Mouse (Mus musculus) spleen, postnatal 10 days (tissue): ENCODE results near the gene Stk10.

Source experiments
- DNase-seq, 2 experiments: peaks; one replicate each; pipeline ENCODE4 v3.0.0; 2021 to 2022; ENCODE audit warnings: low spot score in 2 of 2

The Stk10 gene

DNA sequence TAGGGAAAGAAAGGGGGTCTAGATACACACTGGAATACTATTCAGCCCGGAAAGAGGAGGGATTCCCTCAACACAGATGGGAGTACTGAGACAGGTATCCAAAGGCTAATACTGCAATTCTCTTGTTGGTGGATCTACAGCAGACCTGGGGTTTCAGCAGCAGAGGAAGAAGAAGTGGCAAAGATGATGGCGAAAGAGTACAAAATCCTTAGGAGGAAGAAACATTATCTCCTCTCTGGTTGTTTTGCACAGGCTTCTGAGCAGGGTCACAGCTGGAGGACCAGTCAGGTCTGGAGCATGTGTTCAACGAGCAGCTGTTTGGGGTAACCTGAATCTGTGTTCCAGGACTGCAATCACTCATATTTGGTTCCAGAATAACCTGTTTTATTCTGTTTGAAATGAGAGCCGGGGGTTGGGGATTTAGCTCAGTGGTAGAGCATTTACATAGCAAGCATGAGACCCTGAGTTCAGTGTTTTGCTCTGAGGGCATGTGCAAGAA is 96.7 kb downstream of the Stk10 start:
- no peak for DNase-seq

DNA sequence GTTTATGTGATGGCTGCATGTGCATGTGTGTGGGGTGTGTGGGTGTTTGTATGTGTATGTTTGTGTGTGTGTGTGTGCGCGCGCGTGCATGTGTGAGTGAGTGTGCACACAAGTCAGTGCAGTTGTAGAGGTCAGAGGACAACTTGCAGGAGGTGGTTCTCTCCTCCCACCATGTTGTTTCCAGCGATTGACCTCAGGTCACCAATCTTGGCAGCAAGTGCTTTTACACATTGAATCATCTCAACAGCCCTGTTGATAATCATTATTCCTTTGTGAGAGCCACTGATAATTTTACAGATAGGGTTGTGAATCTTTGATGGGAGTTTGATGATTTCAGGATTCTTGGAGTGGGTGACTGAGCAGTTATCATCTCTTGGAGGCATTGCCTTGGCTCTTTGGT is 99.6 kb downstream of the Stk10 start:
- DNase-seq: no peak

DNA sequence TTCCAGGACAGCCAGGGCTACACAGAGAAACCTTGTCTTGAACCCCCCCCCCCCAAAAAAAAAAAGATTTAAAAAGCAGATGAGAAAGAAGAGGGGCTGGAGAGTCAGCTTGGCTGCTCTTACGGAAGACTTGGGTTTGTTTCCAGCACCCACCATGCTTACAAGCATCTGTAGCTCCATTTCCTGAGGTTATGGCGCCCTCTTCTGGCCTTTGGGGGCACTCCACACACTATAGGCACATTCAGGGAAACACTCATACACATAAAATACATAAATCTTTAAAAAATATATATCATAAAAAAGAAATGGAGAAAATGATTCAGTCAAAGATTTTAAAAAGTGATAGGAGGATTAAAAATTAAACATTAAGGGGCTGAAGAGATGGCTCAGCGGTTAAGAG is 100.4 kb downstream of the Stk10 start:
- peak in 1 of 2 experiments; percentile 40 for DNase-seq

DNA sequence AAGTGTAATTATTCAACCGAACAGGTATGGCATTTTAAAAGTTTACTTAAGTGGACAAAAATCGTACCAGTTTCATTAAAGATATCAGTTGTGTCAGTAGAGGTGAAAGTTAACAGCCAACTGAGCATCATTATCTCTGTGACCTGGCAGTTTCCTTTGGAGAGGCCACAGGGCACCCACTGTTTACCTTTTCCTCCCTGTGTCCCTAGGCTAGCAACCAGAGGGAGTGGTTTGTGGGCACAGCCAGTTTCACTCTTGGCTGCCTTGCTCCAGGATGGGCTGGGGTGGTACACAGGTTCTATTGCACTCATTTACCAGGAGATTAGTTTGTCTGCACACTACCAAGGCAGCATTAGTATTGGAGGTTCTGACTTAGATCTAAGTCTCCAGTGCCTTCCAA is 101.0 kb downstream of the Stk10 start:
- no peak for DNase-seq

DNA sequence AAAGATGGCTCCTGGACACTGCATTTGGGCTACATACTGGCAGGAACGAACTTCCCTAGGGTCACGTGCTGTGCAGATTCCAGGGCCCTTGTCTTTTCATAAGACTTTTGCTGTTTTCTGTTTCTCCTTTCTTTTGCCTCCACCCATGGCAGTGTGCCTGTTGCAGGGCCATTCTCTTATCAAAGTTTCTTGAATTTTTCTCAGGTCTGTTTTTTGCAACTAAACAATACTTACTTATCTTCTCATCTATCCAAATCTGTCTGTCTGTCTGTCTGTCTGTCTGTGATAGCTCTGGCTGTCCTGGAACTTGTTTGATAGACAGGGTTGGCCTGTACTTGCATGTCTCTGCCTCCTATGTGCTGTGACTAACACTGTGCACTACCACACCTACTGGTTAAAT is 101.7 kb downstream of the Stk10 start:
- DNase-seq: no peak

DNA sequence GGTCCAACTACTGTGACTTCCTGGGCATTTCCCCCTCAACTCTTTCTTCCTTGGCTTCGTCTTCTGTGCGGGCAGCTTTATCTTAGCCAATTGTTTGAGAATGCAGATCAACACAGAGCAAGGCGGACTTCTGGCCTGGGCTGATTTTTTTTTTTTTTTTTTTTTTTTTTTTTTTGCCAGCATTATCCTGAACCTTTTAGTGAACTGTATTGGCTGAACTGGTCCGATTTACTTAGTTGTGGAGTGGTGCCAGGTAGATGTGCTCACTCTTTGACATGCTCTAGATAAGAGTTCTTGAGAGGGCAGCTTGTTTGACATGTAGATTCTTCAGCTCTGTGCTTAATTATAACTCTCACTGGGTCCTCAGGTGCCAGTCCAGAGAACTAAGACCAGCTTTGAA is 103.2 kb downstream of the Stk10 start:
- no peak for DNase-seq

DNA sequence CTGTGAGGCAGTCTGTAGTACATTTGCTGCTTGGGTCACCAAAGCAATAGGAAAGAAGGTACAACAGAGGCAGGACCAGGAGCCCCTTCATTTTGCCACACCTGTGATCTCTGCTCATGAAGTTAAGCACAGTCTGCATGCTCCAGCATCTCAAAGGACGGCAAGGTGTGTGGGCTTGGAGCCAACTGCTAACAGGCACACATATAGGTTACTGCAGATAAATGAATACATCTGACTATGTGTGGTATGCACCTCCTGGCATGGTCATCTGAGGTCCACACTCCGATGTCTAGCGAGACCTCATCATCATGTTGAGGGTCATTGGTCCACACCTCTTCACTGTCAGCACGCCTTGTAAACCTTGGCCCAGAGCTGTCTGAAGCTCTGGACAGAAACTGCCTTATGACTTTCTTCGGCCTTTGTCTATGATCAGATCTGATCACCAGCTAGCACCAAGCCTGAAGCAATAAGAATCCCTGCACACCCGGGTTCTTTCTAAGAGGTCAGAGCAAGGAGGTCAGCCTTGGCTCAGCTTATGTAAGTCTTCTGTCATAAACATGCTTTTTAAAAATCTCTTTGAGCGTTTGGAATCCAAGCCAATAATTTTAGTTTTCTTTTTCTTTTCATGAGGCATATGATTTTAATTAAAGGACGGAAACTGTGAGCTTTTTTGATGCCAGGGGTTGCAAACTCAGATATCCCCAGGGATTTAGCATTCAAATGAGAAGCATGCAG is 105.6 kb downstream of the Stk10 start:
- no peak for DNase-seq

DNA sequence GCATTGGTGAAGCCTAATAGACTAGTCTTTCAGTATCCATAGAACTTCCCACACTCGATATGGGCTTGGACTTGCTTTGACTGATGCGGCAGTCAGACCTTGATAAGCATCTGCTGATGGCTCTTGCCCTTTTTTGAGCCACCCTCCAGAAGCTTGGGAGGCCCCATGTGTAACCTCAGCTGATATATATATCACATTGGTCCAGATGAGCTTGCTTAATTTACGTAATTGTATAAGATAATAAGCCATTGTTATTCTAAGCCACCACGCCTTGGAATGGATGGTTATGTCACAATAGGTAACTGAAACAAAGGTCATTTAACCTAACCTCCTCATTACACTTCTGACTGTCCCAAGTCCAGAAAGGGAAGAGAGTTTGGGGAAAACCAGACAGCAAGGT is 107.5 kb downstream of the Stk10 start:
- no peak for DNase-seq

DNA sequence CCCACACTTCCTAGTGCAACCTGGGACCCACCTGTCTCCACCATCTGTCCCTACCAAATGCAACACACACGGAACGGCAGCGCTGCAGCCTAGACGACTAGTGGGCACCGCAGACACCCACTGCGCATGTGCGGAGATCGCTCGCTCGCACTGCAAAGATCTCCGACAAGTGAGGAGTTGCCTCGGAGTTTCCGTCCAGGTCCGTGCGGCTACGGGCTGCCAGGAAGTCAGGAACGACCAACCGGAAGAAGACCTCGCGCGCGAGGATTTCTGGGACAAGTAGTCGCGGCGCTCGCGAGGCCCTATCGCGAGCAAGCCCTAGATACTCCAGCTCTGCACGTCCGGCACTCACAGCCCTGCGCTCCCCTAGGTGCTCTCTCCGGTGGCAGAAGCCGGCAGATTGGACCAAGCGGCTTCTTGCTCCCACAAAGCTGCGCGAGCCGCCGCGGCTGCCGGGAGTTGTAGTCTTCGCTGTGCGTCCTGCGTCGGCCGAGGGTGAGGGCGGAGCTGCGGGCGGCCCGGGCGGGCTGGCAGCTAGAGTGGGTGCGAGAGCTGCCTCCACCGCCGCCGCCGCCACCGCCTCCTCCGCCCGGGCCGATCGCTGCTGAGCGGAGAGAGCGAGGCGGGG is 109.3 kb downstream of the Stk10 start, which contains the start of gene Fbxw11:
Gene Fbxw11 (plus strand): TSS at position 476 of the 628 bp plus-strand sequence.
- DNase-seq: peak; percentile 92 to 96

DNA sequence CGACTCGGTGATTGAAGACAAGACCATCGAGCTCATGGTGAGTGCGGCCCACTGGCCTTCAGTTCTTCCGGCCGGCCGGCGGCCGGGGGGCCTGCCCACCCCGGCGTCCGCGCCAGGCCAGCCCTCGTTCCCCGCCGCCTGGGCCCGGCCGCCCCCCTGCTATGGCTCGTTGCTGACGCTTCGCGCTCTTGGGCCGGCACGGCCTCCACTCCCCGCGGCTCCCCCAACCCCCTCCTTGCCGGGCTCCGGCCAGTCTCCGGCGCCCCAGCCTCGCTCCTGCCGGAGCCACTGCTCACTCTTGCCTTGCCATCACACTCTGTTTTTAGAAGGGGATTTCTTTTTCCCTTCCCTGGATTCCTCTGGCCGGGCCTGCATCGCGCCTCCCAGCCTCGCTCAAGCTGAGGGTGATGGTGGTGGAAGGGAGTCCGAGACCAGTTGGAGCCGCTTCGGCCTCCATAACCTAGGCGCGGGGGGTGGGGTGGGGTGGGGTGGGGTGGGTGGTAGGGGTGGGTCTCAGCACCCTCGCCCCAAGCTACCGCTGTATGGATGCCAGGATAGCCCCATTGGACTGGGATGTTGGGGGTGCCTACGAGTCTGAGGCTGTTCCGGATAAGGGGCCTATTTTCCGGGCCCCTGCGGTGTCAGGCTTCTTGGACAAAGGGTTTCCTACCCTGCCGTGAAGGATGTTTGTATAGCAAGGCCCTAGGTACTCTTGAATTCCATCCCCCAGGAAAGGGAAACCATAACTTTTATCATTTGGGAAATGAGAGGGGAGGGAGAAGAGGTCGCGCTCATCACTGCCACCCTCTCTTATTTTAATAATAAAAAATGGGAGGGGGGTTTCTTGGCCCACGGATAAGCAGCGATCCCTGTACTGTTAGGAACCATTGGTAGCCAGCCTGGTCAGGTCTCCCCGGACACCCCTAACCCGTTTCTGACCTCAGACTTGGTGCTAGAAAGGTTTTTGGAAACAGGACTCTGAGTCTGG is 110.1 kb downstream of the Stk10 start:
- DNase-seq: peak; percentile 69 to 72

DNA sequence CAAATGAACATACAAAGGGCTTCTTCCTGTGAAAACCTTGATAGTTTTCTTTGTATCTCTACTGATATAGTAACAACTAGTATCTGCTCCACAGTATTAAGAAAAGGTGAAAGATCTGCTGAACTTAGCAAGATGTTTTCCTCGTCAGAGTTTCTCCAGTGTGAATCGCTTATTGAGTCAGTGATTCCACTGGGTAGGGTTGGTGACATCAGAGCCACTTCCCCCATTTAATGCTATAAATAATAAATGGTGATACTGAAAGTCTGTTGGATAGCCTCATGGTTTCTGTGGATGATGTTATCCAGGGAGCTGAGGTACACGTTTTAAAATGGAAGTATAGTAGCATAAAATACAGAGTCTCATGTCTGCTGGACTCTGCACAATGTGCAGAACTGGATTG is 110.9 kb downstream of the Stk10 start:
- no peak for DNase-seq

DNA sequence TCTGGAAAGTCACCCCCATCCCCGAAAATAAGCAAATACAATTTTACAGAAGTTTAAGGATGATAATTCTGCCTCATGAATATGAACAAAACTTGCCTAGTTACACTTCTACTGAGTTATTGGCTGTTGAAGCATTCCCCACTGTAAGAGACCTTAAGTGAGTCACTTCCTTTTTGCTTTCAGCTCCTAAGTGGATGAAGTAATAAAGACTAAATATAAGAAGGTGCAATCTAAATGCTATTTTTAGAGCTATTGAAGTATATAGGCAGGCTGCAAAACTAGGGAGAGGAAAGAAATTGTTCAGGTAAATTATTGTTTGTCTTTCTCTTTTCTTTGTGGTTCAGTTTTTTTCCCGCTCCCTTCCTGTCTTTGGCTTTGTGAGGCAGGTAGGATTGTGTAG is 114.2 kb downstream of the Stk10 start:
- DNase-seq: no peak

DNA sequence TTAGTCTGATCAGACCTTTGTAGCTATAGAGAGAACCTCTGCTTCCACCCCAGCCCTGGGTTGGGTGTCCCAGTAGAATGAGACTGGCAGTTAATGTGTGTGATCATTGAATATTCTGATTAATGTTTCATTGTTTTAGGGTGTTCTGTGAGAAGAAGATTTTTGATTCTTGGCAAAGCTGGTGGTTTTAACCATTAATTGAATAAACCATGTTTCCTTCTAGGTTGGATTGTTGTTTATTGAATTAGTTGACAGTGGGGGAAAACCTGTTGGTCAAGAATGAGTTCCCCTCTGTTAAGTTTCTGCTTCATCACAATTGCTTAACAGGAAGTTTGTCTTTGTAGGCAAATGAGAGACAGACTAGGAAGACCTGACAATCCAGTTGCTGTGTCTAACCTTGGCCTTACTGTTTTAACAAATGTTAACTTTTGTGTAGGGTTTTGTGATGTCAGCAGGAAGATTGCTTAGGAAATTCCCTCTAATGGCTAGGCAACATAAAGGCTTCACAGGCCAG is 117.2 kb downstream of the Stk10 start:
- DNase-seq: no peak

DNA sequence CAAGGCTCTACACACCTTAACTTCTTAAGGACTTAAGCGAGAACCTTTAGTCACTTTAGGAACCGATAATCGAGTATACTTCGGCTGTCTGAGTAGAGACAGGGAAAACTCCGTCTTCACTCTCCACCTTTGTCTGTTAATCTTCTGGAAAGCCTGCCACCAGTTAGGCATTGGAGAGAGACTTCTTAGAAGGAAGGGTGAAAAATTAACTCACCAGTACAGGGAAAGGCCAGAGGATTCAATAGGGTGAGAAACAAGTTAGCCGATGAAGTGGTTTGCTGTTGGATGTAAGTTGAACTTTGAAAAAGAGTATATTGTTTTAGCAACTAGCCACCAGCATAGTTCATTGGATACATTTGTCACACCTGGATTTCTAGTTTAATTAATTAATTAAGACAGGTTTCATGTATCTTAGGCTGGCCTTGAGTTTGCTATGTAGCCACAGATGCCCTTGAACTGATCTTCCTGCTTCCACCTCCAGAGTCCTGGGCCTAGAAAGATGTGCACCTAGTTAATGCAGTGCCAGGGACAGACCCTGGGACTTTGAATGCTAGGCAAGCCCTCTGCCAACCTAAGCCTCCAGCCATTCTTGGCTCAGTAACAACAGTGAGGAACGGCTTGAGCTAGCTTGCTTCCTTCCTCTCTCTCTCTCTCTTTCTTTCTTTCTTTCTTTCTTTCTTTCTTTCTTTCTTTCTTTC is 117.9 kb downstream of the Stk10 start:
- no peak for DNase-seq

DNA sequence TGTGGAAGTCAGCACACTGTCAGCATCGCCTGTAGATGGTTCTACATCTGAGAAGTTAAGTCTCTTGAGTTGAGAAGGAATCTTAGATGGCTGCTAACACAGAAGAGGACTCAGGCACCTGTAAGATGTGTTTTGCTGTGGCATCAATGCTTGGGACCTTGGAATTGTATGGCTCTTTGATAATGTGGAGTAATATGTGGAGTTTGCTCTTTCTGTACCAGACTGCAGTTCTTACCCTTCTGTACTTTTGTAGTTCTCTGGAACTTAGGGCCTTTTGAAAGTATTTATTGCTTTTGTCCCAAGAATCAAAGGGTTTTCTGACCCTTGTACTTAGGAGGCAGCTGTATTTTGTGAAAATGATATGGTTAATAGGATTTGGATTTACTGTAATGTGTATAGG is 118.6 kb downstream of the Stk10 start:
- no peak for DNase-seq

DNA sequence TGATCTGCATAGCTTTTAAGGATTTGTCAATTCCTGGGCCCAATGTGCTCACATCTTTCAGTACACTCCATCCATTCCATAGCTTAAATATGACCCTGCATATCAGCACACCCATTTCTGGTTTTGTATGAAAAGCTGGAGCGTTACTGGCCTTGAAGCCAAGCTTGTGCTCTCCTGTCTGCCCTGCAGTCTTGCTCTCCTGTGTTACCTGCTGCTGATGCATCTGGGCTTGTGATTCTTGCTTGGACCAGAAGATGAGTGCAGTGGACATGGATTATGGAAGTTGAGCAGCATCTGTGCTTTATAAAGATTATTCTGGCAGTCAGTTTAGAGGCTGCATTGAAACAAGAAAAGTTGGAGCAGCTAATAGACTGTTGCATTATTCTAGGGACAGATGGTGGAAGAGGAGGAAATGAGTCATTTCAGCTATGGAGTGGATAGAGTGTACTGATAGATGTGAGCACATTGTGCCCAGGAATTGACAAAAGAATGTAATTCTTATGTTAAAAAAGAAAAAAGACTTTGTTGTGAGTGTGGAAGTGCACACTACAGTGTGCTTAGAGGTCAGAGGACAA is 129.1 kb downstream of the Stk10 start:
- DNase-seq: no peak

DNA sequence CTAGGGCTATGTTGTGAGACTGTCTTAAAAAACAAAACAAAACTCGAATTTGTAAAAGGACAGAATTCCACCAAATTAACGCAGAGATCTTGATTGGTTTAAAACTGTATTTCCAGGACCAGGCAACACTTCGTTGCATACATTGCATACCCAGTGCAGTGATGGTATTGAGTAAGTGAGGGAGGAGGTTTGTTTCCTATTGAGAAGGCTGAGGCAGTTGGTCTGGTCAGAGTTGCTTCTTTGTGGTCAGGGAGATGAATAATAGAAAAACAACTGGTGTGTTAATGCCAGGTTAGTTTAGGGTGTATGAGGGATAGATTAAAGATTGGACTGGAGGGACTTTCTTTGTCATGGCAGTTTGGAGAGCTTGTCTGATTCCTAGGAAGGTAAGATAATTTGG is 132.5 kb downstream of the Stk10 start:
- no peak for DNase-seq

DNA sequence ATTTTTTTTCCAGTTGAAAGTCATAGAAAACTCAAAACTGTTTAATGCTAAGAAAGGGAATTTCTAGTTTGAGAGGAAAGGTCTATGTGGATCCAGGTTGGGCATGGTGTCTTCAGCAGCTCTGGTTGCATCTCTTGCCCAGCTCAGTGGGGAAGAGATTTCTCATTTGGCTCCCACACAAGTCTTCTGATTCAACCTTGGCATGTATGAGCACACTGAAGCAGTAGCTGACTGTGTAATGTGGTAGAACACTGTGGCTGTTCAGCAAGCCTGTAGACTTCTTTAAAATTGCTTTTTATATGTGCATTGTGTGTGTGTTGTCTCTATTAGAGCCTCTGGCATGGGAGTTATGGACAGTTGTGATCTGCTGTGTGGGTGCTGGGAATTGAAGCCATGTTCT is 133.9 kb downstream of the Stk10 start:
- no peak for DNase-seq

DNA sequence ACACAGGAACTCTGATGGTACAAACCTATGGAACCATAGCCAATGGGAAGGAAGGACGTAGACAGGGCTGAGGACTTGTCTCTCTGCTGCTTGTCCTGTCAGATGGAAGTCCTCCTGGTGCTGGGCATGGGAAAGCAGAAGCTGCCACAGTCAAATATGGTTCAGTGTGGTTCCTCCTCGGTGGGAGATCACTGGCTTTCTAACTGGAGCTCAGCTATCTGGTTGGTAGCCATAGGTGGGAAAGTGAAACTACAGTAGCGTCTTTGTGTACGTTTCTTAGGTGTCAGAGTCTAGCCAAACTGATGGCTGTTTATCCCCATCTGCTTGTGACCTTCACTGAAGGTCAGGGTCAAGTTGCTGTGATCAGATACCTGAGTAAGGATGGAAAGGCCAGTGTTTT is 138.4 kb downstream of the Stk10 start:
- DNase-seq: no peak
